Mouse (Mus musculus): ENCODE results near the gene Tmod1. TPM values are rescaled to one million over a fixed set of nuclear protein-coding genes. Genes with fewer than 3 reads are reported as not detected.

Gene Tmod1
- not detected for polyA plus RNA-seq (2017; shearing (Covaris generic))

GRCm38 (mm10) chr4:46038892-46039751 lies at the start of gene Tmod1:
Gene Tmod1 (plus strand): TSS chr4:46038935.

GRCm38 (mm10) chr4:46138287-46139222 lies 99.8 kb downstream of the Tmod1 start, which contains the start of the genes Ncbp1 and Tstd2:
Gene Ncbp1 (plus strand): TSS chr4:46138613.
Gene Tstd2 (minus strand): TSS chr4:46138694.

Other genes starting within 250 kb of the Tmod1 start
- gene Aldh1b1, start 239.9 kb upstream of the Tmod1 start, polyA plus RNA-seq (2017; shearing (Covaris generic)), result 1.3 TPM
- gene Igfbpl1, start 212.0 kb upstream of the Tmod1 start, polyA plus RNA-seq (2017; shearing (Covaris generic)), result not detected
- 0.68 TPM for gene Stra6l, start 190.3 kb upstream of the Tmod1 start, polyA plus RNA-seq (2017; shearing (Covaris generic))
- gene Ccdc180, start 148.6 kb upstream of the Tmod1 start, polyA plus RNA-seq (2017; shearing (Covaris generic)), result 0.11 TPM
- gene Tdrd7, start 73.6 kb upstream of the Tmod1 start, polyA plus RNA-seq (2017; shearing (Covaris generic)), result 14.5 TPM
- gene Ncbp1, start 99.7 kb downstream of the Tmod1 start, polyA plus RNA-seq (2017; shearing (Covaris generic)), result 59.9 TPM
- 32.3 TPM for gene Tstd2, start 99.8 kb downstream of the Tmod1 start, polyA plus RNA-seq (2017; shearing (Covaris generic))
- 35.7 TPM for gene Xpa, start 157.4 kb downstream of the Tmod1 start, polyA plus RNA-seq (2017; shearing (Covaris generic))

Measured in effector memory CD4-positive, alpha-beta T cell, adult 7 months (primary cell).